Mouse (Mus musculus) stomach, embryonic 15.5 days (tissue): ENCODE measurements around the gene Trnp1. TPM values are rescaled to one million over a fixed set of nuclear protein-coding genes. Genes with fewer than 3 reads are reported as not detected.

Source experiments
- ATAC-seq: fragments of 200-750 bp; cut with Nextera tagmentation; 2 replicates; pipeline ENCODE4 v1.8.0; 2017; ENCODE audit warnings: low read depth, moderate number of reproducible peaks, moderate TSS enrichment; ENCODE audit not compliant: insufficient read depth, low FRiP score
- H3K27ac ChIP-seq: fragments of 300-500 bp; sonication (generic); 2 replicates; pipeline ENCODE4 v1.5.1; 2015; ENCODE audit warnings: mild to moderate bottlenecking, inconsistent platforms
- H3K27me3 ChIP-seq: fragments of 300-500 bp; sonication (generic); replicated peaks from 2 replicates; pipeline ENCODE4 v1.6.1; 2015; ENCODE audit warnings: inconsistent platforms
- H3K36me3 ChIP-seq: fragments of 300-500 bp; sonication (generic); 2 replicates; pipeline ENCODE4 v1.6.1; 2015; ENCODE audit warnings: inconsistent platforms
- H3K4me1 ChIP-seq: fragments of 300-500 bp; sonication (generic); 2 replicates; pipeline ENCODE4 v1.6.1; 2015; ENCODE audit warnings: inconsistent platforms
- H3K4me2 ChIP-seq: fragments of 300-500 bp; sonication (generic); 2 replicates; pipeline ENCODE4 v1.6.1; 2015; ENCODE audit warnings: mild to moderate bottlenecking, inconsistent platforms
- H3K4me3 ChIP-seq: fragments of 300-500 bp; sonication (generic); replicated peaks from 2 replicates; pipeline ENCODE4 v1.5.1; 2015; ENCODE audit warnings: inconsistent platforms
- H3K9ac ChIP-seq: fragments of 300-500 bp; sonication (generic); 2 replicates; pipeline ENCODE4 v1.6.1; 2015; ENCODE audit warnings: inconsistent platforms
- H3K9me3 ChIP-seq: fragments of 300-500 bp; sonication (generic); 2 replicates; pipeline ENCODE4 v1.6.1; 2016; ENCODE audit warnings: inconsistent platforms
- WGBS: fragments of 180-500 bp; shearing (Covaris S2); methylation state at CpG from one replicate; pipeline ENCODE4 v1.1.7; 2015; 5-methylcytosine and 5-hydroxymethylcytosine counted together
- polyA plus RNA-seq: library from polyadenylated mRNA; unstranded; fragments of >200 nt; fragmentation: Nextera tagmentation; extraction: Ambion mirVana; gene quantifications from 2 replicates; pipeline ENCODE4 v1.2.1, GENCODE M21; 2015

The Trnp1 gene
- polyA plus RNA-seq, 1 experiment from 2014 or later = 2.8 TPM

- Histone ChIP-seq H3K4me2 (no peak overlapping the region), H3K36me3 (no peaks in the 10 kb centered on the region), H3K9me3 (no peaks in the 10 kb centered on the region), H3K4me3 (no peak overlapping the region), H3K27ac (no peak overlapping the region), H3K9ac (no peak overlapping the region), H3K4me1 (peaks cover 16% of the 10 kb centered on the region; the same call in 1 of the 2 replicates), H3K27me3 (peaks cover 14% of the 10 kb centered on the region)
- ATAC-seq = no peak
- 27% methylated on average over 10 of the region's 10 CpGs for WGBS
Observed at GRCm38 (mm10) chr4:133491800-133492199, 6.5 kb downstream of the Trnp1 start.

GRCm38 (mm10) chr4:133489489-133490245, 8.7 kb downstream of the Trnp1 start:
- H3K27ac ChIP-seq = no peak overlapping the region
- 0 out of 2 replicates have a peak, but pooled peaks cover 1% of the 10 kb centered on the region for H3K27me3 ChIP-seq
- no peak overlapping the region for H3K9ac ChIP-seq
- ATAC-seq = no peak
- H3K4me3 ChIP-seq = no peak overlapping the region
- 59% methylated on average over 4 of the region's 4 CpGs for WGBS
- no peak overlapping the region for H3K4me2 ChIP-seq
- H3K4me1 ChIP-seq = peaks cover 16% of the 10 kb centered on the region; the same call in 1 of the 2 replicates
- H3K9me3 ChIP-seq = no peaks in the 10 kb centered on the region
- no peaks in the 10 kb centered on the region for H3K36me3 ChIP-seq

DNA sequence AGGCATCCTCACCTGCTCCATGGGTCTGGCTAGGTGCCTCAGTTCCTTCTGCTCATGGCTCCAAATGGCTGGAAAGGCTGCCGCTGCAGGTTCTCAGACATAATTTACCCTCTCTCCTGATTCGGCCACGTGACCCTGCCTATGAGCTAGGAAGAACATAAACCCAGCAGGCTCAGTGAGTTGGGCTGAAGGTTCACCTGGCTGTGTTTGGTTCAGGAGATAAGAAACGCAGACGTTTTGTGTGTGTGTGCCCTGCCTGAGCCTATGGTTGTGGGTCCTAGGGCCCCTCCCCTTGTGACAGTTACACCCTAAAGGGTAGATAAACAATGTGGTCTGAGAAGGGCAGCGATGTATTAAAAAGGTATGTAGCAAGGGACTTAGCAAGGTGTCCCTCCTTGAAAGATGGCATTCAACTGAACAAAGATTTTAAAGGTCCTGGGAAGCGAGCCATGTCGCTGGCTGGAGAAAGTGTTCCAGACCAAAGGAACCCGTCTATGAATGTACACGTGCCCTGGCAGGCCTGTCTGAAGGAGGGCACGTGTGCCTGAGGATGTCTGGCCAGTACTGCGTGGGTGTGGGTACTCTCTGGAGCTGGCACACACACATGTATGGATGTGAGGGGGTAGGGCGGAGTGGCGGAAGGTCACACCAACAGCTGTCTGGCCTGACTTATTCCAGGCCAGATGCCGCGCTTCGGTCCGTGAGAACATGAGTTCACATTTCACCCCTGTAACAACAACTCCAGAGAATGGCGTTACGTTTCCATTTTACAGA, 9.5 kb downstream of the Trnp1 start:
- H3K27me3 ChIP-seq = no peaks in the 10 kb centered on the region
- WGBS = 68% methylated on average over 20 of the region's 20 CpGs
- no peak overlapping the region for H3K4me3 ChIP-seq
- H3K9ac ChIP-seq = no peak overlapping the region
- no peak overlapping the region for H3K4me2 ChIP-seq
- peaks cover 22% of the 10 kb centered on the region for H3K4me1 ChIP-seq
- no peaks in the 10 kb centered on the region for H3K36me3 ChIP-seq
- ATAC-seq = peak; percentile 57; the same call in 1 of the 2 replicates
- no peaks in the 10 kb centered on the region for H3K9me3 ChIP-seq
- peak overlapping the region; percentile 5; the same call in 1 of the 2 replicates for H3K27ac ChIP-seq

DNA sequence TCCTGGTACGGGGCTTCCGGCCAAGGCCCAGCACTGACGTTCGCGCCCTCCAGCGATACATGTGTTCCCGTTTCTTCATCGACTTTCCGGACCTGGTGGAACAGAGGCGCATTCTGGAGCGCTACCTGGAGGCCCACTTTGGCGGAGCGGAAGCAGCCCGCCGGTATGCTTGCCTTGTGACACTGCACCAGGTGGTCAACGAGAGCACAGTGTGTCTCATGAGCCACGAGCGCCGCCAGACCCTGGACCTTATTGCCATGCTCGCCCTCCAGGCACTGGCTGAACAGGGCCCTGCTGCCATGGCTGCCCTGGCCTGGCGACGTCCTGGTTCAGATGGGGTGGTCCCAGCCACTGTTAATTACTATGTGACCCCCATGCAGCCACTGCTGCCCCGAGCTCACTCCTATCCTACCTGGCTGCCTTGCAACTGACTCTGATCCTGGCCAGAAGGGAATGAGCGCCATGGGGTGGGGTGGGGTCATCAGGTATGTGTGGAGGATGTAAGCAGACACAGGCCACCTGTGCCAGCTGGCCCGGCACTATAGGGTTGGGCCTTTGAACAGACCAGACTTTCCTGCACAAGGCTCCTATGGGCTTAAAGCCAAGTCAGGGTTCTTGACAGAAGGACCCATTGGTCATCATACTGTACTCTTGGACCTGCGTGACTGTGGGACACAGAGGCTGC, 11.5 kb downstream of the Trnp1 start:
- Histone ChIP-seq H3K27me3 (peaks cover 1% of the 10 kb centered on the region; the same call in 1 of the 2 replicates), H3K9ac (no peak overlapping the region), H3K36me3 (no peaks in the 10 kb centered on the region), H3K9me3 (no peaks in the 10 kb centered on the region), H3K4me1 (peaks cover 21% of the 10 kb centered on the region), H3K4me3 (no peak overlapping the region), H3K27ac (no peak overlapping the region), H3K4me2 (no peak overlapping the region)
- no peak for ATAC-seq
- WGBS = 92% methylated on average over 26 of the region's 26 CpGs

DNA sequence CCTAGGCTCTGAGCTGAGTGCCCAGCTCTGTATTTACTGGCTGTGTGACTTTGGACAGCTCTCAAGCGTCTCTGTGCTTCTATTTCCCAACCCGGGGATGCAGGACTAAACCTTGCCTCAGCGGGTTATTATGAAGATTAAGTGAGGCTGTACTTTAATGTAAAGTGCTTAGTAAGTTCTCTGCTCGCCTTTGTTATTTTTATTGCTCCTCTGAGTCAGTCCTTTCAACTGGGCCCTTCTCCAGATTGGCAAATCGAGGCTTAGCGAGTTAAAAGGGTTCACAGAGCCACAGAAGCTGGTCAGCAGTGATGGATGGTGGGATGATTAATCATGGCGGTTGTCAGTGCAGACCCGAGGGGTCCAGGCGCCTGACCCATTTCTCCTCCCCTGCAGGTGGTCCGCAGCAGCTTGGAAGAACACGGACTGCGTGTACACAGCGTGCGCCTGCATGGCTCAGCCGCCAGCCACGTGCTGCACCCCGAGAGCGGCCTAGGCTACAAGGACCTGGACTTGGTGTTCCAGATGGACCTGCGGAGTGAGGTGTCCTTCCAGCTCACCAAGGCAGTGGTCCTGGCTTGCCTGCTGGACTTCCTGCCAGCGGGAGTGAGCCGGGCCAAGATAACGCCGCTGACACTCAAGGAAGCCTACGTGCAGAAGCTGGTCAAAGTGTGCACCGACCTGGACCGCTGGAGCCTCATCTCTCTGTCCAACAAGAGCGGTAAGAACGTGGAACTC, 12.5 kb downstream of the Trnp1 start:
- Histone ChIP-seq H3K9me3 (no peaks in the 10 kb centered on the region), H3K27ac (no peak overlapping the region), H3K4me1 (peaks cover 15% of the 10 kb centered on the region), H3K4me3 (no peak overlapping the region), H3K27me3 (peaks cover 10% of the 10 kb centered on the region; the same call in 1 of the 2 replicates), H3K4me2 (no peak overlapping the region), H3K36me3 (no peaks in the 10 kb centered on the region), H3K9ac (no peak overlapping the region)
- no peak for ATAC-seq
- 81% methylated on average over 28 of the region's 28 CpGs for WGBS

- Histone ChIP-seq H3K4me1 (peaks cover 17% of the 10 kb centered on the region), H3K27ac (peak overlapping the region; percentile 49), H3K4me2 (peak overlapping the region; percentile 41), H3K36me3 (no peaks in the 10 kb centered on the region), H3K4me3 (no peak overlapping the region), H3K9ac (no peak overlapping the region), H3K27me3 (peaks cover 18% of the 10 kb centered on the region), H3K9me3 (no peaks in the 10 kb centered on the region)
- 10% methylated on average over 22 of the region's 22 CpGs for WGBS
- ATAC-seq = 0 out of 2 replicates have a peak, but pooled peaks have one; percentile 6
Observed at GRCm38 (mm10) chr4:133484266-133485025, 13.9 kb downstream of the Trnp1 start.

GRCm38 (mm10) chr4:133482479-133482878, 15.9 kb downstream of the Trnp1 start:
- no peak for ATAC-seq
- no peak overlapping the region for H3K4me2 ChIP-seq
- H3K27me3 ChIP-seq = peaks cover 24% of the 10 kb centered on the region
- 68% methylated on average over 3 of the region's 3 CpGs for WGBS
- peaks cover 13% of the 10 kb centered on the region for H3K4me1 ChIP-seq
- no peaks in the 10 kb centered on the region for H3K9me3 ChIP-seq
- no peaks in the 10 kb centered on the region for H3K36me3 ChIP-seq
- no peak overlapping the region for H3K4me3 ChIP-seq
- no peak overlapping the region for H3K27ac ChIP-seq
- no peak overlapping the region for H3K9ac ChIP-seq

DNA sequence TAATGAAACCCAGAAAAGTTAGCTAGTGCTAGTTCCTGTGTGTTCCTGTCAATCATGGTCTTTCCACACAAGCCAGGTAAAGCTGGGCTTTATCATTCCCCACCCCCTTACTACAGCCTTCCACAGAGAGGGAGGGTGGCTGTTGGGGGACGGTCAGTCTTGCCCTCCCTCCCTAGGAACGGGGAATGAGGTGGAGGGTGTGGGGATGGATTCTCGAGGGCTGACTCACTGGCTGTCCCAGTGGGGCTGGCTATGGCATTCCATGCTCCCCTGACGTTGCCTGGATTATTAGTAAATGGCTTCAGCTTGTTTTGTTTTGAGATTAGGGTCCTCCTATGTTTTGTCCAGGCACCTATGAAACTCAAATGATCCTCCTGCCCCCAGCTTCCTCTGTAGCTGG, 16.9 kb downstream of the Trnp1 start:
- Histone ChIP-seq H3K4me2 (no peak overlapping the region), H3K4me1 (peaks cover 13% of the 10 kb centered on the region), H3K27me3 (peaks cover 25% of the 10 kb centered on the region), H3K27ac (no peak overlapping the region), H3K9me3 (no peaks in the 10 kb centered on the region), H3K4me3 (no peak overlapping the region), H3K9ac (no peak overlapping the region), H3K36me3 (no peaks in the 10 kb centered on the region)
- no peak for ATAC-seq
- WGBS = 21% methylated on average over 4 of the region's 4 CpGs

GRCm38 (mm10) chr4:133480754-133481153, 17.6 kb downstream of the Trnp1 start:
- H3K9ac ChIP-seq = no peak overlapping the region
- 48% methylated on average over 6 of the region's 6 CpGs for WGBS
- H3K27ac ChIP-seq = no peak overlapping the region
- H3K4me3 ChIP-seq = peak overlapping the region; percentile 45
- H3K36me3 ChIP-seq = no peaks in the 10 kb centered on the region
- H3K27me3 ChIP-seq = peaks cover 28% of the 10 kb centered on the region
- no peaks in the 10 kb centered on the region for H3K9me3 ChIP-seq
- ATAC-seq = no peak
- H3K4me2 ChIP-seq = peak overlapping the region; percentile 75
- peaks cover 13% of the 10 kb centered on the region for H3K4me1 ChIP-seq

- H3K4me2 ChIP-seq = peak overlapping the region; percentile 75
- no peak for ATAC-seq
Observed at GRCm38 (mm10) chr4:133480185-133480537, 18.2 kb downstream of the Trnp1 start.

More at GRCm38 (mm10) chr4:133480185-133480537, 18.2 kb downstream of the Trnp1 start:
- Histone ChIP-seq H3K36me3 (no peaks in the 10 kb centered on the region), H3K4me1 (peaks cover 13% of the 10 kb centered on the region), H3K27ac (no peak overlapping the region), H3K4me3 (peak overlapping the region; percentile 45), H3K27me3 (peaks cover 28% of the 10 kb centered on the region), H3K9me3 (no peaks in the 10 kb centered on the region), H3K9ac (peak overlapping the region; percentile 24; the same call in 1 of the 2 replicates)
- 1% methylated on average over 34 of the region's 34 CpGs for WGBS
